Mouse (Mus musculus) spleen, adult 2 months (tissue): ENCODE data around the gene Polr1a.

Experiments
- CTCF ChIP-seq: fragments of 200-500 bp; IDR thresholded peaks from 2 replicates; pipeline ENCODE4 v1.5.1; 2011; ENCODE audit warnings: mild to moderate bottlenecking, inconsistent platforms; ENCODE audit not compliant: insufficient read depth, insufficient read length, insufficient replicate concordance; ENCODE audit errors: extremely low read depth
- POLR2A ChIP-seq: fragments of 200-500 bp; IDR thresholded peaks from 2 replicates; pipeline ENCODE4 v1.6.1; 2011; ENCODE audit warnings: low read depth, low read length, inconsistent platforms

DNA sequence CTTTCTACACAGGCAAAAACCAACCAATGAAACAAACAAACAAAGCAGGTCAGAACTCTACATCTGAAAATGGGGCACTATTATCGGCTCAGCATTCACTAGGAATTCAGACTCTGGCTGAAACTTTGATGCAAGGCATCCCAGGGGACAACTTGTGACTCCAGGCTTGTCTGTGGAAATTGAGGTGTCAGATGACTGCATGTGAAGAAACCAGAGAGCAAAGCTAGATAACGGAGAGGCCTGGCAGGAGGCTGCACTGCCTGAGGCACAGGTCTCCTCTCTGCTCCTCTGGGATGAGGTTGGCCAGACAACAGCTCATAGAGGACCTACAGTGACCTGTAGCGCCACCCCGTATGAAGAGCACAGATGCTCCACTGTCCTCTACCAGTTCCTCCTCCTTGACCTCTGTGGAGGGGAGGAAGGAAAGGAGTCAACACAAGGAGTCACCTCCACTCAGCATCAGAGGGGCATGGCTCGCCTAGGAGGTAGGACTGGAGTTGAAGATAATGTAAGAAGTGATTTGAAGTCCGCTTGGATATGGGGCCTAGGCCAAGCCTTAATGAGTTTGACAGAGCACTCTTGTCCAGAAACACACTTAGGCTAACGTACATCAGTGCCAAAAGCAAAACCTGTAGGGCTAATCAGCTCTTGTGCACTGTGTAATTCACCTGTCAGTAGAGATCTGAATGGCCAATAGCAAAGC lies 78.8 kb downstream of the Polr1a start:
- no peak for TF ChIP-seq CTCF
- TF ChIP-seq POLR2A = no peak
